Mouse (Mus musculus): ENCODE measurements at regions not wholly inside any gene's neighbourhood (a gene's known extent, or its start where the extent isn't known, plus 50 kb on each side); places are given as distances from the start of the nearest gene placed in this dataset.

GRCm38 (mm10) chr3:139802716-139803710 lies 597.5 kb downstream of the Stpg2 start:
- TF ChIP-seq POLR2A (IDR thresholded peaks at IDR 0.05; ENCODE audit: insufficient read length, low read depth) (no peak), MAX (IDR thresholded peaks at IDR 0.05; ENCODE audit: low read depth) (no peak), POLR2AphosphoS2 (IDR thresholded peaks at IDR 0.05; ENCODE audit: insufficient read length, low read depth) (no peak), REST (IDR thresholded peaks at IDR 0.05; ENCODE audit: insufficient read depth, insufficient read length) (no peak), USF1 (IDR thresholded peaks at IDR 0.05; ENCODE audit: low read depth) (no peak), MYOG (IDR thresholded peaks at IDR 0.05; ENCODE audit: control insufficient read depth in 1 of 3, insufficient read depth in 1 of 3, insufficient read length in 2 of 3, low read depth in 2 of 3) (no peak), MYOD1 (IDR thresholded peaks at IDR 0.05; ENCODE audit: control insufficient read depth in 1 of 3, insufficient read length in 2 of 3, low read depth in 2 of 3) (no peak)
